Mouse (Mus musculus): ENCODE data around the gene 1700122O11Rik.

1700122O11Rik gene

GRCm38 (mm10) chr17:48027677-48028076 lies 10.4 kb downstream of the 1700122O11Rik start:
- DNase-seq (ENCODE audit: low spot score): no peak

GRCm38 (mm10) chr17:48027019-48027418 lies 11.1 kb downstream of the 1700122O11Rik start:
- DNase-seq (ENCODE audit: low spot score): no peak

GRCm38 (mm10) chr17:48024045-48024444 lies 14.0 kb downstream of the 1700122O11Rik start:
- no peak for DNase-seq (ENCODE audit: low spot score)

GRCm38 (mm10) chr17:48019585-48019984 lies 18.5 kb downstream of the 1700122O11Rik start:
- no peak for DNase-seq (ENCODE audit: low spot score)

GRCm38 (mm10) chr17:48016566-48016965 lies 21.5 kb downstream of the 1700122O11Rik start:
- DNase-seq (ENCODE audit: low spot score): no peak

GRCm38 (mm10) chr17:48012561-48012960 lies 25.5 kb downstream of the 1700122O11Rik start:
- no peak for DNase-seq (ENCODE audit: low spot score)

- no peak for DNase-seq (ENCODE audit: low spot score)
These were observed 27.0 kb downstream of the 1700122O11Rik start for GRCm38 (mm10) chr17:48011105-48011504.

GRCm38 (mm10) chr17:48010283-48010682 lies 27.8 kb downstream of the 1700122O11Rik start:
- DNase-seq (ENCODE audit: low spot score): no peak

- DNase-seq (ENCODE audit: low spot score): no peak
These were observed 32.3 kb downstream of the 1700122O11Rik start for GRCm38 (mm10) chr17:48005816-48006215.

- DNase-seq (ENCODE audit: low spot score): no peak
These were observed 33.0 kb downstream of the 1700122O11Rik start for GRCm38 (mm10) chr17:48005091-48005490.

GRCm38 (mm10) chr17:48004619-48005018 lies 33.5 kb downstream of the 1700122O11Rik start:
- no peak for DNase-seq (ENCODE audit: low spot score)

- no peak for DNase-seq (ENCODE audit: low spot score)
These were observed 35.6 kb downstream of the 1700122O11Rik start for GRCm38 (mm10) chr17:48002486-48002885.

GRCm38 (mm10) chr17:48001586-48002361 lies 36.3 kb downstream of the 1700122O11Rik start:
- DNase-seq (ENCODE audit: low spot score): peak; percentile 27

- DNase-seq (ENCODE audit: low spot score): no peak
These were observed 36.9 kb downstream of the 1700122O11Rik start for GRCm38 (mm10) chr17:48001157-48001556.

- DNase-seq (ENCODE audit: low spot score): no peak
These were observed 38.3 kb downstream of the 1700122O11Rik start for GRCm38 (mm10) chr17:47999812-48000211.

- DNase-seq (ENCODE audit: low spot score): no peak
These were observed 38.7 kb downstream of the 1700122O11Rik start for GRCm38 (mm10) chr17:47999403-47999802.

GRCm38 (mm10) chr17:47997806-47998205 lies 40.3 kb downstream of the 1700122O11Rik start:
- no peak for DNase-seq (ENCODE audit: low spot score)

- no peak for DNase-seq (ENCODE audit: low spot score)
These were observed 47.5 kb downstream of the 1700122O11Rik start for GRCm38 (mm10) chr17:47990392-47991123.

- no peak for DNase-seq (ENCODE audit: low spot score)
These were observed 48.1 kb downstream of the 1700122O11Rik start for GRCm38 (mm10) chr17:47989951-47990378.

- no peak for DNase-seq (ENCODE audit: low spot score)
These were observed 49.3 kb downstream of the 1700122O11Rik start for GRCm38 (mm10) chr17:47988811-47989210.

GRCm38 (mm10) chr17:47988074-47988473 lies 50.0 kb downstream of the 1700122O11Rik start:
- DNase-seq (ENCODE audit: low spot score): no peak

All from layer of hippocampus, adult 11-12 months (tissue).